Mouse (Mus musculus): Measurements from ENCODE around the gene Gng11. TPM values are rescaled to one million over a fixed set of nuclear protein-coding genes. Genes with fewer than 3 reads are reported as not detected.

Gng11 gene
- 10 to 100 TPM; 10.1 to 10.8 TPM for total RNA-seq (2021)

- peak; percentile 6 to 27 for DNase-seq (ENCODE audit: low spot score in 2 of 2)
- intact Hi-C loops (cut with DNase I): no loop called here
Measured at GRCm38 (mm10) chr6:4003890-4004306, at the start of gene Gng11. TSS of gene Gng11 (plus strand) at chr6:4003904.

- DNase-seq (ENCODE audit: low spot score in 2 of 2): no peak
- intact Hi-C loops (cut with DNase I): no loop called here
Measured at GRCm38 (mm10) chr6:3954969-3955368, 48.7 kb upstream of the Gng11 start.

- peak in 1 of 2 experiments; percentile 4 for DNase-seq (ENCODE audit: low spot score in 2 of 2)
- intact Hi-C loops (cut with DNase I): no loop called here
Measured at GRCm38 (mm10) chr6:3967676-3968626, 35.8 kb upstream of the Gng11 start.

GRCm38 (mm10) chr6:3973679-3974078, 30.0 kb upstream of the Gng11 start:
- DNase-seq (ENCODE audit: low spot score in 2 of 2): no peak
- intact Hi-C loops (cut with DNase I): no loop called here

- no peak for DNase-seq (ENCODE audit: low spot score in 2 of 2)
- intact Hi-C loops (cut with DNase I): no loop called here
Measured at GRCm38 (mm10) chr6:3982661-3983284, 20.9 kb upstream of the Gng11 start.

GRCm38 (mm10) chr6:3988750-3989149, 15.0 kb upstream of the Gng11 start, which contains the start of gene Tfpi2:
TSS of gene Tfpi2 (minus strand) at chr6:3988919.
- intact Hi-C loops (cut with DNase I): no loop called here
- no peak for DNase-seq (ENCODE audit: low spot score in 2 of 2)

- intact Hi-C loops (cut with DNase I): no loop called here
- no peak for DNase-seq (ENCODE audit: low spot score in 2 of 2)
Measured at GRCm38 (mm10) chr6:3993492-3993891, 10.2 kb upstream of the Gng11 start, which contains the start of gene Gngt1. TSS of gene Gngt1 (plus strand) at chr6:3993792.

- intact Hi-C loops (cut with DNase I): no loop called here
- no peak for DNase-seq (ENCODE audit: low spot score in 2 of 2)
Measured at GRCm38 (mm10) chr6:3998089-3998488, 5.6 kb upstream of the Gng11 start.

- no peak for DNase-seq (ENCODE audit: low spot score in 2 of 2)
- intact Hi-C loops (cut with DNase I): no loop called here
Measured at GRCm38 (mm10) chr6:3999296-3999695, 4.4 kb upstream of the Gng11 start.

- intact Hi-C loops (cut with DNase I): no loop called here
- DNase-seq (ENCODE audit: low spot score in 2 of 2): no peak
Measured at GRCm38 (mm10) chr6:4000716-4001115, 3.0 kb upstream of the Gng11 start.

GRCm38 (mm10) chr6:4003445-4003844, 259 bp upstream of the Gng11 start:
- intact Hi-C loops (cut with DNase I): no loop called here
- no peak for DNase-seq (ENCODE audit: low spot score in 2 of 2)

- DNase-seq (ENCODE audit: low spot score in 2 of 2): no peak
- intact Hi-C loops (cut with DNase I): no loop called here
Measured at GRCm38 (mm10) chr6:4004808-4005207, 1.1 kb downstream of the Gng11 start.

- DNase-seq (ENCODE audit: low spot score in 2 of 2): no peak
- intact Hi-C loops (cut with DNase I): no loop called here
Measured at GRCm38 (mm10) chr6:4008501-4009040, 4.9 kb downstream of the Gng11 start.

GRCm38 (mm10) chr6:4009548-4009947, 5.8 kb downstream of the Gng11 start:
- DNase-seq (ENCODE audit: low spot score in 2 of 2): no peak
- intact Hi-C loops (cut with DNase I): no loop called here

- no peak for DNase-seq (ENCODE audit: low spot score in 2 of 2)
- intact Hi-C loops (cut with DNase I): no loop called here
Measured at GRCm38 (mm10) chr6:4022645-4023044, 18.9 kb downstream of the Gng11 start.

- intact Hi-C loops (cut with DNase I): no loop called here
- no peak for DNase-seq (ENCODE audit: low spot score in 2 of 2)
Measured at GRCm38 (mm10) chr6:4026367-4026766, 22.7 kb downstream of the Gng11 start.

GRCm38 (mm10) chr6:4030956-4031355, 27.3 kb downstream of the Gng11 start:
- no peak for DNase-seq (ENCODE audit: low spot score in 2 of 2)
- intact Hi-C loops (cut with DNase I): no loop called here

GRCm38 (mm10) chr6:4041821-4042220, 38.1 kb downstream of the Gng11 start:
- no peak for DNase-seq (ENCODE audit: low spot score in 2 of 2)
- intact Hi-C loops (cut with DNase I): no loop called here

GRCm38 (mm10) chr6:4047200-4047599, 43.5 kb downstream of the Gng11 start:
- DNase-seq (ENCODE audit: low spot score in 2 of 2): no peak
- intact Hi-C loops (cut with DNase I): no loop called here

- intact Hi-C loops (cut with DNase I): no loop called here
- DNase-seq (ENCODE audit: low spot score in 2 of 2): no peak
Measured at GRCm38 (mm10) chr6:4052843-4053242, 49.1 kb downstream of the Gng11 start.

- DNase-seq (ENCODE audit: low spot score in 2 of 2): no peak
- intact Hi-C loops (cut with DNase I): no loop called here
Measured at GRCm38 (mm10) chr6:4054387-4054786, 50.7 kb downstream of the Gng11 start.

Data from left cerebral cortex, postnatal 36 days (tissue).